Comparison of ENCODE assay signal across 29 mouse cellular contexts in the genomic region with DNA sequence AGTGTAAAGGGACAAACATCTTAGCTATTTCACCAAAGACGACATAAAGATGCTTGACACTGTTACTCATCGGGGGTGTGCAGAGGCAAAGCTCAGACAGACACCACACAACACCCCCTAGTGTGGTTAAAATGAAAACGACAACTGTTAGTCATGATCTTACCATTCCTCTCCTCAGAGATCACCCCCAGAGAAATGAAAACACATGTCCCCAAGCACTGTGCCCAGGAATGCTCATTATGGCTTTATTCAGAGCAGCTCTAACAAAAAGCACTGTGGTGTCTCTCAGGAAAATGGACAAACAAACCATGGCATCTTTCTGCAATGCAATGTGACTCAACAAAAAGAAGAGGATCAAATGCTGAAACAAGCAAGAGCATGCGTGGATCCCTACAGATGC.
DNase-seq lines count a peak whose midpoint lies in the region; ATAC-seq and TF ChIP-seq lines count a peak whose summit lies in the region.
"Had no signal": no experiment of that assay in that cellular context is flagged by ENCODE, and none has a peak within 500 bp of the region (broad histone marks: within the 10 kb centered on the region; RNA-seq: fewer than 3 reads in every experiment).

No protein-coding gene starts in this region.

- TF ChIP-seq POLR2A in myocyte (IDR thresholded peaks at IDR 0.05; ENCODE audit: insufficient read length, low read depth): no peak

- no peaks in the 10 kb centered on the region for H3K27me3 ChIP-seq in kidney, postnatal 0 days (ENCODE audit: insufficient read depth, low read length)
- no peaks in the 10 kb centered on the region for H3K27me3 ChIP-seq in C2C12 (ENCODE audit: control insufficient read depth, insufficient read depth, insufficient read length)
- no peaks in the 10 kb centered on the region for H3K27me3 ChIP-seq in Patski
- H3K27me3 ChIP-seq in myocyte (ENCODE audit: control insufficient read depth, insufficient read depth, insufficient read length): no peaks in the 10 kb centered on the region
- H3K27me3 ChIP-seq: heart, embryonic 13.5 days had no signal

- no peak overlapping the region for H3K27ac ChIP-seq in kidney, postnatal 0 days
- H3K27ac ChIP-seq: gastrocnemius, adult 2 months; heart, embryonic 13.5 days; hindbrain, embryonic 14.5 days; hindbrain, postnatal 0 days had no signal

- WGBS in kidney, postnatal 0 days: 72% methylated on average over 4 of the region's 4 CpGs

- H3K79me2 ChIP-seq in C2C12 (ENCODE audit: control insufficient read depth, insufficient read depth) (no peaks in the 10 kb centered on the region), myocyte (ENCODE audit: control insufficient read depth, insufficient read depth) (no peaks in the 10 kb centered on the region)

- CTCF ChIA-PET in Patski (lab: Charles Lee): interaction anchor here (0.6 to 1.4 kb wide), 3 partner anchors 21 to 268 kb away, joined by 3 to 4 read pairs (median 3); no protein-coding TSS in a partner anchor

- H3K9me3 ChIP-seq in kidney, postnatal 0 days (replicated peaks; ENCODE audit: low read length): no peaks in the 10 kb centered on the region

- no peak overlapping the region for H3K4me2 ChIP-seq in kidney, postnatal 0 days (ENCODE audit: low read length)
- H3K4me2 ChIP-seq in myocyte (ENCODE audit: low read depth): peak overlapping the region; percentile 68
- H3K4me2 ChIP-seq: heart, embryonic 13.5 days; hindbrain, embryonic 14.5 days had no signal

- no peak for TF ChIP-seq CTCF in kidney, postnatal 0 days (IDR thresholded peaks at IDR 0.05; ENCODE audit: low read depth)
- TF ChIP-seq CTCF in C2C12 (IDR thresholded peaks at IDR 0.05; ENCODE audit: control insufficient read depth, insufficient read depth, insufficient read length): no peak
- peak; percentile 53 for TF ChIP-seq CTCF in Patski (IDR thresholded peaks at IDR 0.05)

- H3K36me3 ChIP-seq in kidney, postnatal 0 days (ENCODE audit: insufficient read depth, low read length): no peaks in the 10 kb centered on the region
- H3K36me3 ChIP-seq in C2C12 (ENCODE audit: control insufficient read depth, insufficient read depth) (no peaks in the 10 kb centered on the region), myocyte (ENCODE audit: control insufficient read depth, insufficient read depth) (no peaks in the 10 kb centered on the region)
- H3K36me3 ChIP-seq: heart, embryonic 13.5 days had no signal

- intact Hi-C loops in heart, postnatal 25 days (cut with DNase I): no loop called here

- in situ Hi-C loops in Patski (cut with MboI; ENCODE audit: low pct_unique_long_range_greater_than_20kb): loop anchor here (5.0 to 10.0 kb wide), 2 partner anchors 215 to 337 kb away; no protein-coding TSS in a partner anchor

- no peaks in the 10 kb centered on the region for H3K4me1 ChIP-seq in kidney, postnatal 0 days (replicated peaks; ENCODE audit: insufficient read depth, low read length)

- H3K4me3 ChIP-seq in kidney, postnatal 0 days (replicated peaks; ENCODE audit: low read depth, low read length): no peak overlapping the region
- H3K4me3 ChIP-seq in C2C12 (ENCODE audit: insufficient read depth, poor library complexity, severe bottlenecking) (no peak overlapping the region), myocyte (no peak overlapping the region)
- H3K4me3 ChIP-seq: gastrocnemius, adult 2 months; heart, embryonic 13.5 days had no signal

- H3K9ac ChIP-seq in kidney, postnatal 0 days (ENCODE audit: low read depth, low read length): no peak overlapping the region
- H3K9ac ChIP-seq: forebrain, postnatal 0 days; heart, embryonic 13.5 days; hindbrain, embryonic 14.5 days had no signal

- ATAC-seq in kidney, postnatal 0 days (replicated peaks; ENCODE audit: low FRiP score, low read depth): no peak
- no peak for ATAC-seq in Patski
- ATAC-seq: CD4-positive, CD25-positive, alpha-beta regulatory T cell, adult 4 months; forebrain, embryonic 14.5 days; forebrain, postnatal 0 days; hindbrain, postnatal 0 days; inflammation-experienced regulatory T-cells, adult 6 months; intestine, embryonic 16.5 days had no signal

- H3K79me3 ChIP-seq in C2C12 (ENCODE audit: low read depth): no peaks in the 10 kb centered on the region

- peak overlapping the region; percentile 34 for H3ac ChIP-seq in C2C12 (ENCODE audit: control insufficient read depth, insufficient read length, low read depth)
- H3ac ChIP-seq in myocyte (ENCODE audit: control insufficient read depth, insufficient read length): no peak overlapping the region

- DNase-seq in kidney, postnatal 0 days (ENCODE audit: low spot score): peak; percentile 14
- no peak for DNase-seq in kidney, adult 9 months
- DNase-seq in Patski (ENCODE audit: low read depth, low spot score) (peak; percentile 56), adipocyte (ENCODE audit: low spot score) (no peak)
- DNase-seq in heart, postnatal 4 days: no peak
- no peak for DNase-seq in heart, postnatal 25 days (ENCODE audit: low spot score)
- DNase-seq: adrenal gland, adult 8-10 months; adrenal gland, postnatal 25 days; B cell, adult 2 months; cerebellum, adult 11-12 months; cerebellum, adult 8-10 months; cerebellum, postnatal 10 days; cerebellum, postnatal 36 days; embryo, embryonic 11 days; forebrain, postnatal 0 days; gastrocnemius, adult 2 months; gastrocnemius, postnatal 14 days; heart, adult 18-20 months; heart, postnatal 36 days; kidney, adult 18-20 months had no signal

- POLR2A ChIA-PET in Patski (lab: Charles Lee): no interaction called here

TF ChIP-seq in C2C12, 6 proteins besides CTCF, POLR2A, EP300 and RAD21:
- TF ChIP-seq USF1 (IDR thresholded peaks at IDR 0.05; ENCODE audit: low read depth) (peak; percentile 28), CEBPB (IDR thresholded peaks at IDR 0.05; ENCODE audit: low read depth) (no peak), FOSL1 (IDR thresholded peaks at IDR 0.05; ENCODE audit: insufficient read depth, low read length, poor library complexity, severe bottlenecking) (peak; percentile 70), MYOD1 (IDR thresholded peaks at IDR 0.05; ENCODE audit: control insufficient read depth, insufficient read length, low read depth) (peak; percentile 80), MAX (IDR thresholded peaks at IDR 0.05) (peak; percentile 78), MYOG (IDR thresholded peaks at IDR 0.05; ENCODE audit: control insufficient read depth, extremely low read depth, insufficient read length) (no peak)

TF ChIP-seq in myocyte, 11 proteins besides CTCF, POLR2A, EP300 and RAD21:
- TF ChIP-seq MYOG (IDR thresholded peaks at IDR 0.05; ENCODE audit: control insufficient read depth in 1 of 3, insufficient read depth in 1 of 3, insufficient read length in 2 of 3, low read depth in 2 of 3) (peak in 1 of 3 experiments; percentile 61), CEBPB (IDR thresholded peaks at IDR 0.05; ENCODE audit: insufficient read depth, poor library complexity, severe bottlenecking) (peak; percentile 27; the same call in 1 of the 2 replicates), TCF12 (IDR thresholded peaks at IDR 0.05; ENCODE audit: insufficient read depth, poor library complexity, severe bottlenecking) (peak; percentile 50), TCF3 (IDR thresholded peaks at IDR 0.05; ENCODE audit: insufficient read length, low read depth) (no peak), MAX (IDR thresholded peaks at IDR 0.05; ENCODE audit: low read depth) (no peak), SRF (IDR thresholded peaks at IDR 0.05; ENCODE audit: control insufficient read depth, insufficient read length, low read depth) (no peak), USF1 (IDR thresholded peaks at IDR 0.05; ENCODE audit: low read depth) (no peak), E2F4 (IDR thresholded peaks at IDR 0.05; ENCODE audit: insufficient read depth) (no peak), MYOD1 (IDR thresholded peaks at IDR 0.05; ENCODE audit: control insufficient read depth in 1 of 3, insufficient read length in 2 of 3, low read depth in 2 of 3) (peak; percentile 8 to 68 (median 57)), REST (IDR thresholded peaks at IDR 0.05; ENCODE audit: insufficient read depth, insufficient read length) (no peak), POLR2AphosphoS2 (IDR thresholded peaks at IDR 0.05; ENCODE audit: insufficient read length, low read depth) (no peak)
TF ChIP-seq in myocyte: peak in this region for 4.

Comparison
In these comparisons a context has a peak if more than half of its experiments do, and no peak if none do; other contexts are left out.
1. DNase-seq: peak in kidney, postnatal 0 days (single experiment) and Patski (single experiment); none in kidney, adult 9 months (single experiment), heart, postnatal 4 days (single experiment), adipocyte (single experiment) and heart, postnatal 25 days (single experiment).